Mouse (Mus musculus): ENCODE data around the gene Gcnt2. TPM values are rescaled to one million over a fixed set of nuclear protein-coding genes. Genes with fewer than 3 reads are reported as not detected.

Gcnt2 gene
- polyA plus RNA-seq, 1 experiment from 2014 or later: 5.3 TPM

DNA sequence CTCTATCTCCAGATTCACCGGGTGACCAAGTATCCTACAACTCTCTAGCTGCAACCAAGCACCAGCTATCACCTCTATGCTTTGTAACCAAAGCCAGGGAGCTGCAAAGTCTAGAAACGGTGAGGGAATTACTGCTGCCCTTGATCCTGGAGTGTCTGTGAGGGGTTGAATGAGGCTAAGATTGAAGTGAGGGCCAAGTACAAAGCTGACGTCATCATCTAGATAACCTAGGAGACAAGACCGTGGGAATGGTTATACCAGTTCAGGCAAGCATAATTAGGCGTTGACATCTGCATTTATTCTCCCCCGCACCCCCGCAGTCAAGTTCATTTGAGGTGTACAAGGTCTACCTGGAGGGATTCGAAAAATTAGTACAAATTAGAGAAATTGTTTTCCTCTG, 2.8 kb upstream of the Gcnt2 start:
- no peaks in the 10 kb centered on the region for H3K36me3 ChIP-seq (ENCODE audit: control insufficient read depth, insufficient read depth, low read length)
- 82% methylated on average over 8 of the region's 8 CpGs for WGBS
- ATAC-seq (ENCODE audit: low FRiP score, low TSS enrichment): no peak
- no peak overlapping the region for H3K4me3 ChIP-seq (replicated peaks; ENCODE audit: low read depth, low read length)
- H3K4me1 ChIP-seq (ENCODE audit: control insufficient read depth, insufficient read depth, low read length): 0 out of 2 replicates have a peak, but pooled peaks cover 4% of the 10 kb centered on the region
- peaks cover 4% of the 10 kb centered on the region; the same call in 1 of the 2 replicates for H3K27me3 ChIP-seq (ENCODE audit: control insufficient read depth, insufficient read depth, low read length)
- no peak overlapping the region for H3K9ac ChIP-seq (replicated peaks; ENCODE audit: low read length)
- no peak for DNase-seq
- no peak overlapping the region for H3K27ac ChIP-seq (replicated peaks; ENCODE audit: low read depth, low read length)
- no peaks in the 10 kb centered on the region for H3K9me3 ChIP-seq (ENCODE audit: control insufficient read depth, low read length)
- H3K4me2 ChIP-seq (ENCODE audit: low read length): no peak overlapping the region

DNA sequence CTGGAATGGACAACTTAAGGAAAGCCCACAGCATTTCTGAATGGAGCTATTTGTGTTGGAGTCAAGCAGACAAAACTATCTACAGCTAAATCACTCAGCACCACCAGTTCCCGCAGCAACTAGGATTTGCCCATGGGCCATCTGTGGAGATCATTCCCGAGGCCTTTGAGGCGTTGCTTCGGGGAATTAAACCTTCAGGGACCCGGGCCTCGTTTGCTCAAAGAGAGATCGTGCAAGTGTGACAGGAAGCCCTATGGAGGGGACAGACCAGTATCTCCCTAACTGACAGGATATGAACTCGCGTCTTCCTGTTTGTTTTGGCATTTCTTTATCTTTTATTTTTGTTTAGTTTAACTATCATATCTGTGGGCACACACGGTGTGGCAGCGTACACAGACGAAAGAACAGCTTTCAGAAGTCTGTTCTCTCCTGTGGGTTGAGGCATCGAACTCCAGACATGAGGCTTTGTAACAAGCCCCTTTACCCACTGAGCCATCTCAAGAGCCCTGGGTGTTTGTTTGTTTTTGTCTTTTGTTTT, 2.2 kb upstream of the Gcnt2 start:
- 60% methylated on average over 13 of the region's 13 CpGs for WGBS

DNA sequence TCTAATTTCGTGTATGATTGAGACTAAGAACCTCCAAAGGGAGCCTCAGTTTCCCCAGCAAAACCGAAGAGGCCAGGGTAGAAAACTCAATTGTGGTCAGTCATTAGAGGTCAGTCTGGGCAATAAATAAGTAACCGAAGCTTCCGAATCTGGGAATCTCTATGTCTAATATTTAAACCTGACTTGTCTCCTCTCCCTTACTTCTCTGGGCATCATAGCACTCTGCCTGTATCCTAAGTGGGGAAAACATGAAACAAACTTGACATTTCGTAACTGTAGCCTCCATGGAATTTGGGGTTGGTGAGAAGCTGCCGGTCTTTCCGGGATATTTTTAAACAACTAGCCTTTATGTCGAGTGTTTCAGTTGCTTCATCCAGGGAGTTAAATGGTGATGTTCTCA, 329 bp upstream of the Gcnt2 start:
- WGBS: 88% methylated on average over 8 of the region's 8 CpGs
- Histone ChIP-seq H3K4me2 (ENCODE audit: low read length) (no peak overlapping the region), H3K9me3 (ENCODE audit: control insufficient read depth, low read length) (no peaks in the 10 kb centered on the region), H3K9ac (replicated peaks; ENCODE audit: low read length) (no peak overlapping the region), H3K4me3 (replicated peaks; ENCODE audit: low read depth, low read length) (no peak overlapping the region), H3K27me3 (ENCODE audit: control insufficient read depth, insufficient read depth, low read length) (no peaks in the 10 kb centered on the region; the same call in 1 of the 2 replicates), H3K4me1 (ENCODE audit: control insufficient read depth, insufficient read depth, low read length) (0 out of 2 replicates have a peak, but pooled peaks cover 4% of the 10 kb centered on the region), H3K27ac (replicated peaks; ENCODE audit: low read depth, low read length) (no peak overlapping the region), H3K36me3 (ENCODE audit: control insufficient read depth, insufficient read depth, low read length) (no peaks in the 10 kb centered on the region)
- ATAC-seq (ENCODE audit: low FRiP score, low TSS enrichment) (no peak), DNase-seq (no peak)

More for the DNA sequence above, 2.2 kb upstream of the Gcnt2 start:
- no peak for ATAC-seq (ENCODE audit: low FRiP score, low TSS enrichment)
- Histone ChIP-seq H3K27ac (replicated peaks; ENCODE audit: low read depth, low read length) (no peak overlapping the region), H3K27me3 (ENCODE audit: control insufficient read depth, insufficient read depth, low read length) (peaks cover 4% of the 10 kb centered on the region; the same call in 1 of the 2 replicates), H3K9me3 (ENCODE audit: control insufficient read depth, low read length) (no peaks in the 10 kb centered on the region), H3K9ac (replicated peaks; ENCODE audit: low read length) (no peak overlapping the region), H3K36me3 (ENCODE audit: control insufficient read depth, insufficient read depth, low read length) (no peaks in the 10 kb centered on the region), H3K4me3 (replicated peaks; ENCODE audit: low read depth, low read length) (no peak overlapping the region), H3K4me2 (ENCODE audit: low read length) (no peak overlapping the region), H3K4me1 (ENCODE audit: control insufficient read depth, insufficient read depth, low read length) (0 out of 2 replicates have a peak, but pooled peaks cover 4% of the 10 kb centered on the region)
- no peak for DNase-seq

DNA sequence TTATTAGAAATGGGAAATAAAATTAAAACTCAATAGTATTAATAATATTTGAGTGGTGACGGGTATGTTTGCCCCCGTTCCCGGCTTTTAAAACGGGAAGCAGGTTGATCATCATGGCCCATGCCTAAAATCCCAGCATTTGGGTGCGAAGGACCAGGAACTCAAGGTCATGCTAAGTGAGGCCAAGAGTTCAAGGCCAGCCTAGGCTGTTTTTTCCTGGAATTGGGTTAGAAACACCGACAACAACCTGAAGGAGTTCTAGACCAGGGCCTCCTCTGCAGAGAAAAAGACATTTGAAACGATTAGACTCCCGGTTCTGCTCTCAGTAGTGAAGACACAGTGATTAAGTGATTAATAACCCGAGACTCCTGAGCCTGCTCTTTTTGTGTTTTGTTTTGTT, 3.5 kb downstream of the Gcnt2 start:
- Histone ChIP-seq H3K27me3 (ENCODE audit: control insufficient read depth, insufficient read depth, low read length) (no peaks in the 10 kb centered on the region), H3K4me2 (ENCODE audit: low read length) (no peak overlapping the region), H3K27ac (replicated peaks; ENCODE audit: low read depth, low read length) (no peak overlapping the region), H3K36me3 (ENCODE audit: control insufficient read depth, insufficient read depth, low read length) (no peaks in the 10 kb centered on the region), H3K9ac (replicated peaks; ENCODE audit: low read length) (no peak overlapping the region), H3K4me1 (ENCODE audit: control insufficient read depth, insufficient read depth, low read length) (no peaks in the 10 kb centered on the region), H3K9me3 (ENCODE audit: control insufficient read depth, low read length) (no peaks in the 10 kb centered on the region), H3K4me3 (replicated peaks; ENCODE audit: low read depth, low read length) (no peak overlapping the region)
- WGBS: 90% methylated on average over 9 of the region's 9 CpGs
- no peak for DNase-seq
- no peak for ATAC-seq (ENCODE audit: low FRiP score, low TSS enrichment)

DNA sequence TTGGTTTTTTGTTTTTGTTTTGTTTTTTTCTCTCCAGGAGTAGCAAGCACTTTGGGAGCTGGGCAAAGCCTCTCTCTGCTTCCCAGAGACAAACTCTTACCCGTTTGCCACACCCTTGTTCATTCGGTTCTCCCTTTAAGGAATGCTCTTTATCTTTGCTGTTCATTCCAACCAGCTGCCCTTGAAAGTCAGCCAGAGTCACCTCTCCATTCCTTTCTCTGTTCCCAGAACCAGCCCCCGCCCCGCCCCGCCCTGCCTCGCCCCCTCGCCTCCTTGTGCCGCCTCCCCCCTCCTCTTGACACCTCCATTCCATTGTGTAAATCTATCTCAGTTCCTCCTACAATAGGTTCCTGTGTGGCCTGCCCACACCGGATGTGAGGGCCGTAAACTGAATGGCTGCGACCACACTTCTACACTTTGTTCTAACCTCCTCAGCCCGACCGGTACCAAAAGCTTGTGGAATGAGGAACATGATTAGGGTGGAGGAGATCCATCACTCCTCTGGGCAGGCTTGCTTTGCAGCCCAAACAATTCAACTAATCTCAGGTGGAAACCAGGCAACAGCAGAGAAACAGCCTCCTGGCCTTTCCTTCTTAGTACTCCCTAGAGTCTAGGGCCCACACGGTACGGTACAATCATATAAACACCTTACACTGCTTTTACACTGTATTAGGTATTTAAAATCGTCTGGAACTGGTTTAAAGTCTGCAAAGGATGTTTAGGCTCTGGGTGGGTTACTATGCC, 9.5 kb downstream of the Gcnt2 start:
- Histone ChIP-seq H3K27ac (replicated peaks; ENCODE audit: low read depth, low read length) (no peak overlapping the region), H3K4me1 (ENCODE audit: control insufficient read depth, insufficient read depth, low read length) (no peaks in the 10 kb centered on the region), H3K36me3 (ENCODE audit: control insufficient read depth, insufficient read depth, low read length) (no peaks in the 10 kb centered on the region), H3K4me2 (ENCODE audit: low read length) (no peak overlapping the region), H3K4me3 (replicated peaks; ENCODE audit: low read depth, low read length) (no peak overlapping the region), H3K9ac (replicated peaks; ENCODE audit: low read length) (no peak overlapping the region), H3K9me3 (ENCODE audit: control insufficient read depth, low read length) (no peaks in the 10 kb centered on the region), H3K27me3 (ENCODE audit: control insufficient read depth, insufficient read depth, low read length) (no peaks in the 10 kb centered on the region)
- ATAC-seq (ENCODE audit: low FRiP score, low TSS enrichment) (no peak), DNase-seq (no peak)
- WGBS: 33% methylated on average over 15 of the region's 16 CpGs

DNA sequence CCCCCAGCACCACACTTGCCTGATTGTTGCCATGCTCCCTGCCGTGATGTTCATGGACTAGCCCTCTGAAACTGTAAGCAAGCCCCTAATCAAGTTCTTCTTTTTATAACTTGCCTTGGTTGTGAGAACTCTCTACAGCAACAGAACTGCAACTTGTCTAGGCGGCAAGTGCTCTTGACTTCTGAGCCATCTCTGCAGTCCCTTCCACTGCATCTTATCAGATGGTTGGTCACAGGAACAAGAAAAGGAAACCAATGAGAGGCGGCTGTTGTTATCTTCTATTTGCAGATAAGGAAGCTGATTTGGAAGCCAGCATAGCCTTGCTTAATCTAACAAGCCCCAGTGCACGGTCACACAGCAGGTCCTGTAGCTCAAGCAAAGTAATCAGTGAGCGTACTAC, 14.5 kb downstream of the Gcnt2 start:
- H3K4me1 ChIP-seq (ENCODE audit: control insufficient read depth, insufficient read depth, low read length): no peaks in the 10 kb centered on the region
- no peaks in the 10 kb centered on the region for H3K36me3 ChIP-seq (ENCODE audit: control insufficient read depth, insufficient read depth, low read length)
- H3K9ac ChIP-seq (replicated peaks; ENCODE audit: low read length): no peak overlapping the region
- no peak overlapping the region for H3K27ac ChIP-seq (replicated peaks; ENCODE audit: low read depth, low read length)
- no peak for DNase-seq
- WGBS: 90% methylated on average over 5 of the region's 5 CpGs
- H3K4me2 ChIP-seq (ENCODE audit: low read length): no peak overlapping the region
- ATAC-seq (ENCODE audit: low FRiP score, low TSS enrichment): no peak
- no peaks in the 10 kb centered on the region for H3K9me3 ChIP-seq (ENCODE audit: control insufficient read depth, low read length)
- no peaks in the 10 kb centered on the region for H3K27me3 ChIP-seq (ENCODE audit: control insufficient read depth, insufficient read depth, low read length)
- no peak overlapping the region for H3K4me3 ChIP-seq (replicated peaks; ENCODE audit: low read depth, low read length)

DNA sequence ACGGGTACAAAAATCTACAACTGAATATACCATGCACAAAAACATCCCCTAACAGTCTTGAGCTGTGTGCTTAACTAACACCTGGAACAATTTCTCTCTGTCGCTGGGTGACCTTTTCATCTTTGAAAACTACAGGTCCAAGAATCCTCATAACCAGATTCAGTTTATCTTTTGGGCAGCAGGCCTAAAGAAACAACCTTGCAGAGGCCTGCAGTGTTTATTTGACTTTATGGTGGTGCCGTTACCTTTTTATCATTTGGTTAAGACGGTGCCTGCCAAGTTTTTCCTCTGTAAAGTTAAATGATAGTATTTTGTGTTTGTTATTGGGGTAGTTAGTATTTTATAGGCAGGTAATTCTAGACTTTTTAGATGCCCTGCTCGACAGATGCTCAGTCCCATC, 15.9 kb downstream of the Gcnt2 start:
- H3K27ac ChIP-seq (replicated peaks; ENCODE audit: low read depth, low read length): no peak overlapping the region
- no peaks in the 10 kb centered on the region for H3K4me1 ChIP-seq (ENCODE audit: control insufficient read depth, insufficient read depth, low read length)
- DNase-seq (no peak), ATAC-seq (ENCODE audit: low FRiP score, low TSS enrichment) (no peak)
- H3K9ac ChIP-seq (replicated peaks; ENCODE audit: low read length): no peak overlapping the region
- H3K36me3 ChIP-seq (ENCODE audit: control insufficient read depth, insufficient read depth, low read length): no peaks in the 10 kb centered on the region
- no peak overlapping the region for H3K4me3 ChIP-seq (replicated peaks; ENCODE audit: low read depth, low read length)
- no peak overlapping the region for H3K4me2 ChIP-seq (ENCODE audit: low read length)
- WGBS: 94% methylated on average over 5 of the region's 5 CpGs
- H3K27me3 ChIP-seq (ENCODE audit: control insufficient read depth, insufficient read depth, low read length): no peaks in the 10 kb centered on the region
- no peaks in the 10 kb centered on the region for H3K9me3 ChIP-seq (ENCODE audit: control insufficient read depth, low read length)

DNA sequence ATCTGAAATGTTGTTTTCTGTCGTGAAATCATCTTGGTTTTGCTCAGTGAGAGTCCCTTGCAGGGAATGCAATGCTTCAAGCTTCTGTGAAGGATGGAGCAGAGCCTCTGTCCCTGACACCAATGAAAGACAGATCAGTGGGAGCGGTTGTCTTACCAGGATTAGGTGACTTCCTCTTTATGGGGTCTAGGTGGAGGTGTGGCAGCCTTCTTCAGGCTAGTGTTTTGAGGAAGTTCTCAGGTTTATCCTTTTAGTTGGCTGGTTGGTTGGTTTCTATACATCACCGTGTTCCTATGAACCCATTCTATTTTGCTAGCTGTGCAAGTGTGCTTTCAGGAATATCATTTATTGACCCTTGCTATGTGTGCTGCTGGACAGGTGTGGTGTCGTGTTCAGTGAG, 18.0 kb downstream of the Gcnt2 start:
- no peak overlapping the region for H3K27ac ChIP-seq (replicated peaks; ENCODE audit: low read depth, low read length)
- H3K27me3 ChIP-seq (ENCODE audit: control insufficient read depth, insufficient read depth, low read length): no peaks in the 10 kb centered on the region
- DNase-seq (no peak), ATAC-seq (ENCODE audit: low FRiP score, low TSS enrichment) (no peak)
- no peaks in the 10 kb centered on the region for H3K9me3 ChIP-seq (ENCODE audit: control insufficient read depth, low read length)
- 86% methylated on average over 4 of the region's 4 CpGs for whole genome bisulfite sequencing
- H3K4me3 ChIP-seq (replicated peaks; ENCODE audit: low read depth, low read length): no peak overlapping the region
- no peak overlapping the region for H3K4me2 ChIP-seq (ENCODE audit: low read length)
- no peaks in the 10 kb centered on the region for H3K36me3 ChIP-seq (ENCODE audit: control insufficient read depth, insufficient read depth, low read length)
- H3K9ac ChIP-seq (replicated peaks; ENCODE audit: low read length): no peak overlapping the region
- no peaks in the 10 kb centered on the region for H3K4me1 ChIP-seq (ENCODE audit: control insufficient read depth, insufficient read depth, low read length)

DNA sequence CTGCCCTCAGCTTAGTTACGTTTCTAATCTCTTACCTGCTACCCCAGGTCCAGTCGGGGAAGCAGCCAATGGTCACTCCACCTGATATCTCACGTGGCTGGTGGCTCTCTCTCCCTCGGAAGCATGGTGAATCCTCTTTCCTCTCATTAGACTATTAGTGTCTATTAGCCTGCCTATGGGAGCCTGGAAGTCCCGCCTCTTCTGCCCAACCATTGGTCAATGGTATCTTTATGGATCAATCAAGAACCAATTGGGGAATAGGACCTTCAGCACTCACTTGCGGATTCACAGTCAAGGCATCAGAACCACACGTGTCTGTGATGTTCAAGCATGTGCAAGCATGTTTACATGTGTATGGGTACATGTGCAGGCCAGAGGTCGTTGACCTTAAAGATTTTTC, 21.0 kb downstream of the Gcnt2 start:
- H3K4me1 ChIP-seq (ENCODE audit: control insufficient read depth, insufficient read depth, low read length): no peaks in the 10 kb centered on the region
- H3K9me3 ChIP-seq (ENCODE audit: control insufficient read depth, low read length): no peaks in the 10 kb centered on the region
- ATAC-seq (ENCODE audit: low FRiP score, low TSS enrichment) (no peak), DNase-seq (no peak)
- no peak overlapping the region for H3K27ac ChIP-seq (replicated peaks; ENCODE audit: low read depth, low read length)
- H3K36me3 ChIP-seq (ENCODE audit: control insufficient read depth, insufficient read depth, low read length): no peaks in the 10 kb centered on the region
- no peak overlapping the region for H3K4me3 ChIP-seq (replicated peaks; ENCODE audit: low read depth, low read length)
- WGBS: 77% methylated on average over 8 of the region's 8 CpGs
- H3K27me3 ChIP-seq (ENCODE audit: control insufficient read depth, insufficient read depth, low read length): no peaks in the 10 kb centered on the region
- H3K4me2 ChIP-seq (ENCODE audit: low read length): no peak overlapping the region
- no peak overlapping the region for H3K9ac ChIP-seq (replicated peaks; ENCODE audit: low read length)

Data from midbrain, embryonic 14.5 days (tissue).